Mouse (Mus musculus) natural killer cell, adult 2 months (primary cell): ENCODE measurements at regions not wholly inside any gene's neighbourhood (a gene's known extent, or its start where the extent isn't known, plus 50 kb on each side); places are given as distances from the start of the nearest gene placed in this dataset.

Experiments used
- DNase-seq, 2 experiments: peaks; one replicate each; pipeline ENCODE4 v3.0.0; 2022; ENCODE audit warnings: low spot score in 2 of 2

DNA sequence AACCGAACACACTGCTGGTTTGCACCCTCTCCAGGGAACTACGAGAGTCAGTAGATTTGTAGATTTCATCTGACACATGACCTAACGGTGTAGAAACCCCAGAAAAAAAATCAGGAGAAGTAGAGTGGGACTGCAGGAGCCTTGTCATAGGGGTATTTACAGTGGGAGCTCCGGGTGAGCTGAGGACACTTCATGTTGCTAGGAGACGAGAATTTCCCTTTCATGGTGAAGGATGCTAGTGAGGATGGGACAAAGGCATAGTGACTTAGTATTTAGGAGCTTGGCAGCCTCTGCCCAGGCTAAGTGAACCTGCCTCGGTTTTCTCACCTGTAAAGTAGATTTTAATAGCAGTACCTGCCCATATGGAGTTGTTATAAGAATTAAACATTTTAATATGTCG is 52.8 kb upstream of the Epha4 start:
- DNase-seq: no peak
